Mouse (Mus musculus): Measurements from ENCODE around the gene Tekt3.

The Tekt3 gene

GRCm38 (mm10) chr11:63059911-63060310 lies 1.5 kb upstream of the Tekt3 start:
- no peak for DNase-seq (ENCODE audit: low read depth, low spot score)

GRCm38 (mm10) chr11:63066526-63066925 lies 5.1 kb downstream of the Tekt3 start:
- no peak for DNase-seq (ENCODE audit: low read depth, low spot score)

- no peak for DNase-seq (ENCODE audit: low read depth, low spot score)
Measured at GRCm38 (mm10) chr11:63070081-63070480, 8.6 kb downstream of the Tekt3 start.

GRCm38 (mm10) chr11:63084536-63084935 lies 23.1 kb downstream of the Tekt3 start:
- DNase-seq (ENCODE audit: low read depth, low spot score) = peak; percentile 1

GRCm38 (mm10) chr11:63088672-63089071 lies 27.2 kb downstream of the Tekt3 start:
- no peak for DNase-seq (ENCODE audit: low read depth, low spot score)

GRCm38 (mm10) chr11:63090210-63090609 lies 28.8 kb downstream of the Tekt3 start:
- no peak for DNase-seq (ENCODE audit: low read depth, low spot score)

GRCm38 (mm10) chr11:63090986-63091385 lies 29.5 kb downstream of the Tekt3 start:
- DNase-seq (ENCODE audit: low read depth, low spot score) = no peak

GRCm38 (mm10) chr11:63092271-63092670 lies 30.8 kb downstream of the Tekt3 start:
- no peak for DNase-seq (ENCODE audit: low read depth, low spot score)

GRCm38 (mm10) chr11:63093601-63094000 lies 32.1 kb downstream of the Tekt3 start:
- no peak for DNase-seq (ENCODE audit: low read depth, low spot score)

- no peak for DNase-seq (ENCODE audit: low read depth, low spot score)
Measured at GRCm38 (mm10) chr11:63094496-63094895, 33.0 kb downstream of the Tekt3 start.

- DNase-seq (ENCODE audit: low read depth, low spot score) = no peak
Measured at GRCm38 (mm10) chr11:63098016-63098415, 36.6 kb downstream of the Tekt3 start.

GRCm38 (mm10) chr11:63099390-63099789 lies 37.9 kb downstream of the Tekt3 start:
- DNase-seq (ENCODE audit: low read depth, low spot score) = no peak

GRCm38 (mm10) chr11:63103256-63103655 lies 41.8 kb downstream of the Tekt3 start:
- DNase-seq (ENCODE audit: low read depth, low spot score) = no peak

GRCm38 (mm10) chr11:63104026-63104425 lies 42.6 kb downstream of the Tekt3 start:
- no peak for DNase-seq (ENCODE audit: low read depth, low spot score)

- no peak for DNase-seq (ENCODE audit: low read depth, low spot score)
Measured at GRCm38 (mm10) chr11:63109230-63109775, 47.8 kb downstream of the Tekt3 start.

- DNase-seq (ENCODE audit: low read depth, low spot score) = no peak
Measured at GRCm38 (mm10) chr11:63110329-63110728, 48.9 kb downstream of the Tekt3 start.

GRCm38 (mm10) chr11:63114807-63115641 lies 53.6 kb downstream of the Tekt3 start:
- no peak for DNase-seq (ENCODE audit: low read depth, low spot score)

GRCm38 (mm10) chr11:63116652-63117051 lies 55.2 kb downstream of the Tekt3 start:
- DNase-seq (ENCODE audit: low read depth, low spot score) = no peak

- DNase-seq (ENCODE audit: low read depth, low spot score) = no peak
Measured at GRCm38 (mm10) chr11:63117266-63117665, 55.8 kb downstream of the Tekt3 start.

- DNase-seq (ENCODE audit: low read depth, low spot score) = no peak
Measured at GRCm38 (mm10) chr11:63119791-63120190, 58.3 kb downstream of the Tekt3 start.

- DNase-seq (ENCODE audit: low read depth, low spot score) = no peak
Measured at GRCm38 (mm10) chr11:63122249-63122648, 60.8 kb downstream of the Tekt3 start.

- DNase-seq (ENCODE audit: low read depth, low spot score) = no peak
Measured at GRCm38 (mm10) chr11:63122776-63123350, 61.4 kb downstream of the Tekt3 start.

GRCm38 (mm10) chr11:63124316-63124715 lies 62.9 kb downstream of the Tekt3 start:
- DNase-seq (ENCODE audit: low read depth, low spot score) = no peak
